Mouse (Mus musculus) right cerebral cortex, postnatal 25 days (tissue): ENCODE results near the gene Fahd1.

Experiments
- DNase-seq: peaks from one replicate; pipeline ENCODE4 v3.0.0; 2022

The Fahd1 gene

GRCm38 (mm10) chr17:24884391-24884790 is 34.2 kb upstream of the Fahd1 start:
- DNase-seq: no peak

GRCm38 (mm10) chr17:24881738-24882440 is 31.7 kb upstream of the Fahd1 start:
- DNase-seq: no peak

- DNase-seq: no peak
Observed at GRCm38 (mm10) chr17:24878531-24878930, 28.4 kb upstream of the Fahd1 start.

- no peak for DNase-seq
Observed at GRCm38 (mm10) chr17:24878117-24878397, 27.9 kb upstream of the Fahd1 start.

- DNase-seq: no peak
Observed at GRCm38 (mm10) chr17:24877336-24878116, 27.4 kb upstream of the Fahd1 start.

- no peak for DNase-seq
Observed at GRCm38 (mm10) chr17:24874989-24875388, 24.8 kb upstream of the Fahd1 start.

- DNase-seq: no peak
Observed at GRCm38 (mm10) chr17:24874405-24874745, 24.2 kb upstream of the Fahd1 start.

GRCm38 (mm10) chr17:24873695-24874404 is 23.7 kb upstream of the Fahd1 start:
- no peak for DNase-seq

GRCm38 (mm10) chr17:24867914-24868313 is 17.8 kb upstream of the Fahd1 start:
- DNase-seq: peak; percentile 24

- no peak for DNase-seq
Observed at GRCm38 (mm10) chr17:24865776-24866175, 15.6 kb upstream of the Fahd1 start, which contains the start of gene Igfals. TSS of gene Igfals (plus strand) at chr17:24865997.

- no peak for DNase-seq
Observed at GRCm38 (mm10) chr17:24861785-24862184, 11.6 kb upstream of the Fahd1 start.

GRCm38 (mm10) chr17:24860076-24860475 is 9.9 kb upstream of the Fahd1 start:
- no peak for DNase-seq

GRCm38 (mm10) chr17:24858967-24859366 is 8.8 kb upstream of the Fahd1 start:
- DNase-seq: no peak

- DNase-seq: no peak
Observed at GRCm38 (mm10) chr17:24857831-24858470, 7.8 kb upstream of the Fahd1 start.

GRCm38 (mm10) chr17:24856589-24856988 is 6.4 kb upstream of the Fahd1 start:
- no peak for DNase-seq

GRCm38 (mm10) chr17:24855838-24856464 is 5.8 kb upstream of the Fahd1 start:
- no peak for DNase-seq

GRCm38 (mm10) chr17:24851381-24852125 is 1.4 kb upstream of the Fahd1 start:
- no peak for DNase-seq

- DNase-seq: no peak
Observed at GRCm38 (mm10) chr17:24850773-24851127, 586 bp upstream of the Fahd1 start.

GRCm38 (mm10) chr17:24849733-24850064 is 465 bp downstream of the Fahd1 start:
- DNase-seq: no peak

- no peak for DNase-seq
Observed at GRCm38 (mm10) chr17:24848600-24849031, 1.5 kb downstream of the Fahd1 start.

- no peak for DNase-seq
Observed at GRCm38 (mm10) chr17:24847386-24847785, 2.8 kb downstream of the Fahd1 start.

- DNase-seq: no peak
Observed at GRCm38 (mm10) chr17:24844525-24844924, 5.6 kb downstream of the Fahd1 start.
